Mouse (Mus musculus) MEL (cell line): ENCODE data around the gene Dusp14. TPM values are rescaled to one million over a fixed set of nuclear protein-coding genes. Genes with fewer than 3 reads are reported as not detected.

Source experiments
- DNase-seq: peaks from one replicate; pipeline ENCODE4 v3.0.0; 2011; ENCODE audit warnings: low read depth, low spot score
- H3K27ac ChIP-seq: 2 replicates; pipeline ENCODE4 v1.5.1; 2012; ENCODE audit warnings: low read depth, mild to moderate bottlenecking, control low read depth, low read length, moderate library complexity; ENCODE audit not compliant: control insufficient read depth
- H3K27me3 ChIP-seq, 2 experiments: fragments of 150-350 bp in 1 of 2; sonication (generic) in 1 of 2; 2 replicates each; pipeline ENCODE4 v1.6.1; 2012; ENCODE audit warnings: low read length in 2 of 2, mild to moderate bottlenecking in 2 of 2, improper control_type of control experiment in 1 of 2, moderate library complexity in 1 of 2; ENCODE audit not compliant: insufficient read depth in 2 of 2, control insufficient read depth in 1 of 2
- H3K36me3 ChIP-seq, 2 experiments: 2 replicates each; pipeline ENCODE4 v1.6.1; 2012 to 2014; ENCODE audit warnings: low read length in 2 of 2, improper control_type of control experiment in 1 of 2, inconsistent platforms in 1 of 2, mild to moderate bottlenecking in 1 of 2; ENCODE audit not compliant: insufficient read depth in 2 of 2, control insufficient read depth in 1 of 2
- H3K4me1 ChIP-seq, 2 experiments: fragments of 150-350 bp in 1 of 2; sonication (generic) in 1 of 2; 2 replicates each; pipeline ENCODE4 v1.6.1; 2012; ENCODE audit warnings: low read length in 2 of 2, improper control_type of control experiment in 1 of 2, mild to moderate bottlenecking in 1 of 2; ENCODE audit not compliant: insufficient read depth in 2 of 2, control insufficient read depth in 1 of 2
- H3K4me3 ChIP-seq, 2 experiments: fragments of 150-350 bp in 1 of 2; sonication (generic) in 1 of 2; 2 replicates each; pipeline ENCODE4 v1.5.1; 2012; ENCODE audit warnings: low read depth in 2 of 2, low read length in 2 of 2, mild to moderate bottlenecking in 2 of 2, moderate library complexity in 2 of 2, control low read depth in 1 of 2, improper control_type of control experiment in 1 of 2; ENCODE audit not compliant: control insufficient read depth in 1 of 2, insufficient read depth in 1 of 2
- H3K79me2 ChIP-seq: 2 replicates; pipeline ENCODE4 v1.6.1; 2012; ENCODE audit warnings: mild to moderate bottlenecking, low read length, moderate library complexity; ENCODE audit not compliant: control insufficient read depth, poor library complexity, insufficient read depth
- H3K9ac ChIP-seq: 2 replicates; pipeline ENCODE4 v1.6.1; 2012; ENCODE audit warnings: low read depth, mild to moderate bottlenecking, control low read depth, low read length, moderate library complexity; ENCODE audit not compliant: control insufficient read depth, poor library complexity, severe bottlenecking
- H3K9me3 ChIP-seq: fragments of 150-350 bp; sonication (generic); replicated peaks from 2 replicates; pipeline ENCODE4 v1.6.1; 2012; ENCODE audit warnings: mild to moderate bottlenecking, low read length, improper control_type of control experiment, moderate library complexity; ENCODE audit not compliant: insufficient read depth
- CTCF ChIP-seq, 3 experiments: IDR thresholded peaks in 2 of 3; conservative IDR thresholded peaks in 1 of 3; 2 replicates each; pipeline ENCODE4 v1.5.1; 2011 to 2012; ENCODE audit warnings: low read length in 3 of 3, low read depth in 2 of 3, mild to moderate bottlenecking in 2 of 3, improper control_type of control experiment in 1 of 3, inconsistent platforms in 1 of 3, mixed read lengths in 1 of 3, moderate library complexity in 1 of 3; ENCODE audit not compliant: control insufficient read depth in 1 of 3, insufficient read depth in 1 of 3, poor library complexity in 1 of 3, severe bottlenecking in 1 of 3
- E2F4 ChIP-seq: IDR thresholded peaks from 2 replicates; pipeline ENCODE4 v1.6.1; 2011; ENCODE audit warnings: low read depth, low read length, improper control_type of control experiment, borderline replicate concordance
- ELF1 ChIP-seq: IDR thresholded peaks from 2 replicates; pipeline ENCODE4 v1.6.1; 2014; ENCODE audit warnings: low read depth, mild to moderate bottlenecking, inconsistent platforms, low read length, improper control_type of control experiment, moderate library complexity
- EP300 ChIP-seq, 2 experiments: IDR thresholded peaks; 2 replicates each; pipeline ENCODE4 v1.6.1; 2011; ENCODE audit warnings: improper control_type of control experiment in 2 of 2, low read length in 2 of 2, low read depth in 1 of 2, mild to moderate bottlenecking in 1 of 2
- GABPA ChIP-seq: IDR thresholded peaks from 2 replicates; pipeline ENCODE4 v1.6.1; 2012; ENCODE audit warnings: low read depth, mild to moderate bottlenecking, inconsistent platforms, low read length, improper control_type of control experiment, moderate library complexity
- HCFC1 ChIP-seq: IDR thresholded peaks from 2 replicates; pipeline ENCODE4 v1.6.1; 2012; ENCODE audit warnings: low read depth, mild to moderate bottlenecking, inconsistent platforms, low read length, improper control_type of control experiment, moderate library complexity
- JUND ChIP-seq: IDR thresholded peaks from 2 replicates; pipeline ENCODE4 v1.6.1; 2011; ENCODE audit warnings: low read depth, mild to moderate bottlenecking, improper control_type of control experiment, low read length
- KAT2A ChIP-seq: conservative IDR thresholded peaks from 2 replicates; pipeline ENCODE4 v1.6.1; 2012; ENCODE audit warnings: low read depth, low read length, improper control_type of control experiment, inconsistent platforms
- MAFK ChIP-seq: IDR thresholded peaks from 2 replicates; pipeline ENCODE4 v1.6.1; 2011; ENCODE audit warnings: low read depth, mild to moderate bottlenecking, low read length, improper control_type of control experiment, borderline replicate concordance
- MAZ ChIP-seq: IDR thresholded peaks from 2 replicates; pipeline ENCODE4 v1.6.1; 2012; ENCODE audit warnings: low read depth, mild to moderate bottlenecking, inconsistent platforms, low read length, improper control_type of control experiment
- MEF2A ChIP-seq: IDR thresholded peaks from 2 replicates; pipeline ENCODE4 v1.6.1; 2014; ENCODE audit warnings: low read depth, mild to moderate bottlenecking, inconsistent platforms, low read length, improper control_type of control experiment; ENCODE audit not compliant: poor library complexity, insufficient replicate concordance, severe bottlenecking; ENCODE audit errors: extremely low read depth
- MYC ChIP-seq: IDR thresholded peaks from 2 replicates; pipeline ENCODE4 v1.6.1; 2011; ENCODE audit warnings: low read depth, mild to moderate bottlenecking, low read length, improper control_type of control experiment, moderate library complexity
- NELFE ChIP-seq: IDR thresholded peaks from 2 replicates; pipeline ENCODE4 v1.6.1; 2011; ENCODE audit warnings: low read depth, low read length, improper control_type of control experiment
- NRF1 ChIP-seq: IDR thresholded peaks from 2 replicates; pipeline ENCODE4 v1.6.1; 2014; ENCODE audit warnings: low read depth, mild to moderate bottlenecking, inconsistent platforms, low read length, improper control_type of control experiment, moderate library complexity; ENCODE audit not compliant: poor library complexity, insufficient read depth, severe bottlenecking
- POLR2AphosphoS5 ChIP-seq: IDR thresholded peaks from 2 replicates; pipeline ENCODE4 v1.6.1; 2012; ENCODE audit warnings: low read depth, borderline replicate concordance, mild to moderate bottlenecking, inconsistent platforms, low read length, moderate library complexity, mixed read lengths
- RAD21 ChIP-seq: IDR thresholded peaks from 2 replicates; pipeline ENCODE4 v1.6.1; 2011; ENCODE audit warnings: mild to moderate bottlenecking, low read depth, low read length, improper control_type of control experiment
- RCOR1 ChIP-seq: IDR thresholded peaks from 2 replicates; pipeline ENCODE4 v1.6.1; 2012; ENCODE audit warnings: low read depth, mild to moderate bottlenecking, inconsistent platforms, low read length, improper control_type of control experiment
- SIN3A ChIP-seq: IDR thresholded peaks from 2 replicates; pipeline ENCODE4 v1.6.1; 2012; ENCODE audit warnings: low read length, improper control_type of control experiment, inconsistent platforms
- SMC3 ChIP-seq: IDR thresholded peaks from 2 replicates; pipeline ENCODE4 v1.6.1; 2011; ENCODE audit warnings: low read depth, low read length, improper control_type of control experiment
- TAL1 ChIP-seq: IDR thresholded peaks from 2 replicates; pipeline ENCODE4 v1.6.1; 2012; ENCODE audit warnings: mild to moderate bottlenecking, inconsistent platforms, low read length, moderate library complexity, mixed read lengths
- UBTF ChIP-seq: IDR thresholded peaks from 2 replicates; pipeline ENCODE4 v1.6.1; 2012; ENCODE audit warnings: low read depth, mild to moderate bottlenecking, inconsistent platforms, low read length, improper control_type of control experiment, moderate library complexity, borderline replicate concordance; ENCODE audit not compliant: insufficient read depth
- USF1 ChIP-seq: IDR thresholded peaks from 2 replicates; pipeline ENCODE4 v1.6.1; 2014; ENCODE audit warnings: low read depth, mild to moderate bottlenecking, inconsistent platforms, low read length, improper control_type of control experiment, moderate library complexity
- ZC3H11A ChIP-seq: IDR thresholded peaks from 2 replicates; pipeline ENCODE4 v1.6.1; 2012; ENCODE audit warnings: low read depth, mild to moderate bottlenecking, inconsistent platforms, low read length, improper control_type of control experiment
- ZMIZ1 ChIP-seq: IDR thresholded peaks from 2 replicates; pipeline ENCODE4 v1.6.1; 2012; ENCODE audit warnings: low read depth, mild to moderate bottlenecking, inconsistent platforms, low read length, improper control_type of control experiment, moderate library complexity
- polyA plus RNA-seq, 2 experiments: library from polyadenylated mRNA; stranded (reverse) in 1 of 2; unstranded in 1 of 2; fragments of >175 nt in 1 of 2; fragments of >200 nt in 1 of 2; gene quantifications; 2 replicates each; pipeline versions ENCODE4 v1.2.1 to v1.2.4; 2012; ENCODE audit warnings: low replicate concordance in 2 of 2, low read depth in 1 of 2; ENCODE audit not compliant: insufficient read length in 2 of 2, insufficient read depth in 1 of 2, missing spikeins in 1 of 2
- total RNA-seq: library from RNA; depleted of rRNA; stranded (reverse); fragments of 300-350 nt; gene quantifications from 2 replicates; pipeline ENCODE4 v1.2.3, GENCODE M21; 2012

The Dusp14 gene
- total and polyA plus RNA-seq, 3 experiments = 7.9 to 9.7 TPM; not detected in 1

DNA sequence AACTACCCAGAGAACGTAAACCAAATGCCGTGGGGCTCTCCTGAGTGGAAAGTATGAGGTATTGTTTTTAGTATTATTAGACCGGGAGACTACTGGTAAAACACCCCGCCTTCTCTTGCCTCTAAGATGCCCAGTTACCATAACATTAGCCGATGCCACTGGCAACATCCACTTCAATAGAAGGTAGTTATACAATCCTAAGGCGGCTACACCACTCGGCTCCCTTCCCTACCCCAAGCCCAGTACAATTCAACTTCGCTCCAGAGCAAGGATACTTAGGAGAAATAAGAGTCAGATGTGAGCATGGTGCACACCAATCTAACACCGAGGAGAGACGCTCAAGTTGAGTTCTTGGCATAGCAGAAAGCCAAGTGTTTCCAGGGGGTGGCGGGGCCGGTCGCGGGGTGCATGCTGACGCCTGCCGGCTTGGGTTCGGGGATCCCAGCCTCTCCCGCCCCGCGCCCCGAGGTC, 1.3 kb downstream of the Dusp14 start:
- no peak overlapping the region for H3K27ac ChIP-seq
- H3K36me3 ChIP-seq = peaks cover 0 to 9% of the 10 kb centered on the region in 2 experiments; a peak in 2 of 4 replicates
- DNase-seq = peak; percentile 74
- H3K9ac ChIP-seq = peak overlapping the region; percentile 87
- TF ChIP-seq NRF1 (no peak), MAFK (no peak), NELFE (no peak), ZC3H11A (no peak), UBTF (no peak), MEF2A (no peak), HCFC1 (no peak), ZMIZ1 (no peak), MAZ (no peak), CTCF (IDR thresholded peaks at IDR 0.05 in 2 of 3, conservative IDR thresholded peaks at IDR 0.05 in 1 of 3; ENCODE audit: control insufficient read depth in 1 of 3, insufficient read depth in 1 of 3, low read depth in 2 of 3, low read length in 3 of 3, poor library complexity in 1 of 3, severe bottlenecking in 1 of 3) (no peak), TAL1 (no peak), E2F4 (no peak), EP300 (IDR thresholded peaks at IDR 0.05; ENCODE audit: low read depth in 1 of 2, low read length in 2 of 2) (no peak), MYC (no peak), ELF1 (no peak), USF1 (no peak), JUND (no peak)
- no peaks in the 10 kb centered on the region for H3K27me3 ChIP-seq
- peaks cover 2 to 17% of the 10 kb centered on the region in 2 experiments; a peak in 3 of 4 replicates for H3K4me1 ChIP-seq
- peaks cover 1% of the 10 kb centered on the region; the same call in 1 of the 2 replicates for H3K79me2 ChIP-seq
- H3K4me3 ChIP-seq = peak overlapping the region; percentile 74 to 90
- H3K9me3 ChIP-seq = no peaks in the 10 kb centered on the region

DNA sequence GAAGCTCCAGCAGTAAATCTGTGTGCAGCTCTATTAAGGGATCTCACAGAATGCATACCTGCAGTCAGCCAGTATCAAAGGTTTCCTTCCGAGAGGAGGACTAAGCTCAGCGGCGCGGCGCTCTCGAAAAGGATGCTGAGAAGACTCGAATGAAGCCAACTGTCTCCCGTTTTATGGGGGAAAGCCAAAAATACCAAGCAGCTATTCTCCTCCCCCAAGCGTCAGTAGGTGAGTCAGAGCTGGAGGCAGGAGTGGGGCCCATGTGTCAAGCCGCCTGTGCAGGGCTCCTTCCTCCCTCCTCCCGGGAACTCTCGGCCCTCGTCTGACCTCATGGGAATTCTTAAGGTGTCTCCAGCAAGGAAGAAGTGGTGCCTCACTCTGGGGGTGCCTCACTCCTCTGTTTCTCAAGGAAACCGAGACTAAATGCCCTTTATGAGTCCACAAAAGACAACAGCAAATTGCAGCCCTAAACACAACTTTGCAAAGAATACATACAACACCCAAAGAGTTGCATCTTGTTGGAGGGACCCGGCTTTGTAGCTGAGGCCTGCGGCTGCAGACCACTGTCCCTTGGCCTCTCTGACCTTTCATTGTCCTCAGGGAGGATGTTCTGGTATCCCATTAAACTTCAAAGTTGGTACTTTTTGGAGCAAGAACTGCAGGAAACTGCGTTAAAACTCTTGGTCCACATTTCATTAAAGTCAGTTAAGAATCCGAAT, 2.0 kb downstream of the Dusp14 start:
- no peaks in the 10 kb centered on the region for H3K9me3 ChIP-seq
- H3K79me2 ChIP-seq = peaks cover 1% of the 10 kb centered on the region; the same call in 1 of the 2 replicates
- TF ChIP-seq POLR2AphosphoS5 (no peak), RAD21 (no peak), KAT2A (no peak), E2F4 (no peak), SMC3 (no peak), GABPA (no peak), SIN3A (no peak), EP300 (IDR thresholded peaks at IDR 0.05; ENCODE audit: low read depth in 1 of 2, low read length in 2 of 2) (no peak), RCOR1 (no peak), USF1 (no peak)
- peaks cover 0 to 9% of the 10 kb centered on the region in 2 experiments; a peak in 2 of 4 replicates for H3K36me3 ChIP-seq
- H3K4me1 ChIP-seq = peaks cover 2 to 17% of the 10 kb centered on the region in 2 experiments; a peak in 3 of 4 replicates
- peak overlapping the region; percentile 87 for H3K9ac ChIP-seq
- H3K4me3 ChIP-seq = peak overlapping the region; percentile 74 to 90; a peak in 3 of 4 replicates
- H3K27me3 ChIP-seq = no peaks in the 10 kb centered on the region
- DNase-seq = no peak
- no peak overlapping the region for H3K27ac ChIP-seq
